Mouse (Mus musculus): ENCODE measurements around the gene Kcnq5.

- TF ChIP-seq EP300 (IDR thresholded peaks at IDR 0.05; ENCODE audit: low read depth) (no peak), CTCF (IDR thresholded peaks at IDR 0.05; ENCODE audit: low read depth) (no peak)
Measured at GRCm38 (mm10) chr1:21940831-21941230, 20.9 kb downstream of the Kcnq5 start.
